Mouse (Mus musculus) myocyte (in vitro differentiated cells): ENCODE data around the gene Luc7l3. TPM values are rescaled to one million over a fixed set of nuclear protein-coding genes. Genes with fewer than 3 reads are reported as not detected.
A peak's percentile ranks its signal among the peaks of the same experiment; 100 is the strongest.

ENCODE experiments used
- H3K27me3 ChIP-seq: one replicate; pipeline ENCODE4 v1.6.1; 2011; ENCODE audit not compliant: control insufficient read depth, insufficient read depth, insufficient read length
- H3K36me3 ChIP-seq: one replicate; pipeline ENCODE4 v1.6.1; 2011; ENCODE audit not compliant: control insufficient read depth, insufficient read depth
- H3K4me2 ChIP-seq: one replicate; pipeline ENCODE4 v1.6.1; 2011; ENCODE audit warnings: low read depth, control low read depth
- H3K4me3 ChIP-seq: one replicate; pipeline ENCODE4 v1.5.1; 2011; ENCODE audit warnings: mild to moderate bottlenecking, control low read depth, moderate library complexity
- H3K79me2 ChIP-seq: one replicate; pipeline ENCODE4 v1.6.1; 2011; ENCODE audit not compliant: control insufficient read depth, insufficient read depth
- H3ac ChIP-seq: one replicate; pipeline ENCODE4 v1.6.1; 2011; ENCODE audit not compliant: control insufficient read depth, insufficient read length
- CEBPB ChIP-seq: IDR thresholded peaks from 2 replicates; pipeline ENCODE4 v1.6.1; 2011; ENCODE audit warnings: mild to moderate bottlenecking, moderate library complexity; ENCODE audit not compliant: poor library complexity, insufficient read depth, severe bottlenecking
- E2F4 ChIP-seq: IDR thresholded peaks from one replicate; pipeline ENCODE4 v1.6.1; 2011; ENCODE audit warnings: mild to moderate bottlenecking, control low read depth, moderate library complexity; ENCODE audit not compliant: insufficient read depth
- MAX ChIP-seq: IDR thresholded peaks from one replicate; pipeline ENCODE4 v1.6.1; 2011; ENCODE audit warnings: low read depth, mild to moderate bottlenecking, control low read depth
- MYOD1 ChIP-seq, 3 experiments: IDR thresholded peaks; one replicate each; pipeline ENCODE4 v1.6.1; 2011; ENCODE audit warnings: control low read depth in 2 of 3, low read depth in 2 of 3, mild to moderate bottlenecking in 2 of 3, moderate library complexity in 1 of 3; ENCODE audit not compliant: insufficient read length in 2 of 3, control insufficient read depth in 1 of 3
- MYOG ChIP-seq, 3 experiments: IDR thresholded peaks; one replicate each; pipeline ENCODE4 v1.6.1; 2011; ENCODE audit warnings: control low read depth in 2 of 3, low read depth in 2 of 3, mild to moderate bottlenecking in 2 of 3; ENCODE audit not compliant: insufficient read length in 2 of 3, control insufficient read depth in 1 of 3, insufficient read depth in 1 of 3
- POLR2A ChIP-seq: IDR thresholded peaks from one replicate; pipeline ENCODE4 v1.6.1; 2011; ENCODE audit warnings: low read depth, mild to moderate bottlenecking, control low read depth, moderate library complexity; ENCODE audit not compliant: insufficient read length
- POLR2AphosphoS2 ChIP-seq: IDR thresholded peaks from one replicate; pipeline ENCODE4 v1.6.1; 2011; ENCODE audit warnings: low read depth, control low read depth; ENCODE audit not compliant: insufficient read length
- REST ChIP-seq: IDR thresholded peaks from one replicate; pipeline ENCODE4 v1.6.1; 2011; ENCODE audit warnings: mild to moderate bottlenecking, control low read depth, moderate library complexity; ENCODE audit not compliant: insufficient read depth, insufficient read length
- SRF ChIP-seq: IDR thresholded peaks from one replicate; pipeline ENCODE4 v1.6.1; 2011; ENCODE audit warnings: low read depth; ENCODE audit not compliant: control insufficient read depth, insufficient read length
- TCF12 ChIP-seq: IDR thresholded peaks from one replicate; pipeline ENCODE4 v1.6.1; 2011; ENCODE audit warnings: mild to moderate bottlenecking, control low read depth; ENCODE audit not compliant: poor library complexity, insufficient read depth, severe bottlenecking
- TCF3 ChIP-seq: IDR thresholded peaks from one replicate; pipeline ENCODE4 v1.6.1; 2011; ENCODE audit warnings: low read depth, control low read depth; ENCODE audit not compliant: insufficient read length
- USF1 ChIP-seq: IDR thresholded peaks from one replicate; pipeline ENCODE4 v1.6.1; 2011; ENCODE audit warnings: low read depth, mild to moderate bottlenecking, control low read depth, moderate library complexity
- polyA plus RNA-seq: library from polyadenylated mRNA; unstranded; fragments of >200 nt; fragmentation: generic; extraction: Trizol; gene quantifications from one replicate; pipeline ENCODE4 v1.2.1, GENCODE M21; 2012; ENCODE audit warnings: missing spikeins

Gene Luc7l3
- polyA plus RNA-seq, 1 experiment: 15.4 TPM

DNA sequence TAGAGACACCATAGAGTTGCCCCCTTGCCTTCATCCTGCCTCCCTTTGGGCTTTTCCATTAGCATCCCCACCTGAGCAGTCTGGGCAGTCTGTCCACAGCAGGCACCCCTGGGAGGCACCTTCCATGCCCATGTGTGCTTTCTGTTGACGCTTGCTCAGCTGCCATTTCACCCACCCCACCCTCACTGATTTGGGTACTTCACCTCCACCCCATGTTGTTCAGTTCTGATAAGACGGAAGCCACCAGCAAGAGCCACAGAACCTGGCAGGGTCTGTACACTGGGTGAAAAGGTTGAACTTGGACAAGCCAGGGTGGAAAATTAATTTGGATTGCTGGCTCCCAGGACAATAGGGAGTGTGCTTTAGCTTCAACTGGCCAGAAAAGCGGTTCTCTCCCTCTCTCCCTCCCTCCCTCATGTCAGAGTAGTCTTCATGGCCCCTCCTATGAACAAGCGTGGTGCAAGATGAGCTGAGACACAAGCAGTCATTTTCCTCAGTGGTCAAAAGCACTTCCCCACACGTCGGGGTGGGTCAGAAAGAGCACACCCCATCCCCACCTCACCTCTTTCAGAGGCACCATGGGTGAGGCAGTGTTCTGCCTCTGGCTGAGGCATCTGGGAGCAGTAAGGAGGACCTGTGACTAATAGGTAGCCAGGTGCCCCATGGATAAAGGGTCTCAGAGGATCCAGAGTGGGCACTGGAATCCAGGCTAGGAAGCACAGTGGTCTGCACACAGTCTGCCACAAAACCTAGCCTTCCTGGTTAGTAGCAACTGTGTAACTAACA is 60.0 kb downstream of the Luc7l3 start:
- Histone ChIP-seq H3K27me3 (no peaks in the 10 kb centered on the region), H3K36me3 (no peaks in the 10 kb centered on the region), H3K79me2 (no peaks in the 10 kb centered on the region), H3K4me3 (no peak overlapping the region), H3ac (no peak overlapping the region), H3K4me2 (no peak overlapping the region)
- TF ChIP-seq REST (no peak), MYOD1 (IDR thresholded peaks at IDR 0.05; ENCODE audit: control insufficient read depth in 1 of 3, insufficient read length in 2 of 3, low read depth in 2 of 3) (no peak), E2F4 (no peak), MAX (no peak), TCF3 (no peak)

DNA sequence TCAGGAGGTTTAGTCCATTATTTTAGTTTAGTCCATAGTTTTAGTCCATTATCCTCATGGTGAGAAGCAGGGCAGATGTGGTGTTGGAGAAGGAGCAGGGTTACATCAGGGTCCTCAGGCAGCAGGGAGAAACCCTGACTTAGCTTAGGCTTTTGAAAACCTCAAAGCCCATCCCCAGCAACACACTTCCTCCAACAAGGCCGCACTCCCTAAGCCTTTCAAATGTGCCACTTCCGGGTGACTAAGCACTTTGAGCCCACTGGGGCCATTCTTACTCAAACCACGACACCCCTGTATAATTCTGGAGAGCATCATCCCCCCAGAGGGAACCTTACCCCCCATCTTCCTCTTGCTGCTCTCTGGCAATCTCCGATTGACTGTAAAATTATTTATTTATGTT is 62.0 kb downstream of the Luc7l3 start:
- H3K79me2 ChIP-seq: no peaks in the 10 kb centered on the region
- no peaks in the 10 kb centered on the region for H3K27me3 ChIP-seq
- no peak overlapping the region for H3K4me3 ChIP-seq
- H3K36me3 ChIP-seq: no peaks in the 10 kb centered on the region
- H3ac ChIP-seq: no peak overlapping the region
- no peak overlapping the region for H3K4me2 ChIP-seq
- TF ChIP-seq MYOD1 (IDR thresholded peaks at IDR 0.05; ENCODE audit: control insufficient read depth in 1 of 3, insufficient read length in 2 of 3, low read depth in 2 of 3): no peak
- no peak for TF ChIP-seq SRF
- TF ChIP-seq POLR2A: no peak
- no peak for TF ChIP-seq REST
- TF ChIP-seq USF1: no peak
- no peak for TF ChIP-seq E2F4
- TF ChIP-seq TCF12: no peak
- TF ChIP-seq TCF3: no peak

DNA sequence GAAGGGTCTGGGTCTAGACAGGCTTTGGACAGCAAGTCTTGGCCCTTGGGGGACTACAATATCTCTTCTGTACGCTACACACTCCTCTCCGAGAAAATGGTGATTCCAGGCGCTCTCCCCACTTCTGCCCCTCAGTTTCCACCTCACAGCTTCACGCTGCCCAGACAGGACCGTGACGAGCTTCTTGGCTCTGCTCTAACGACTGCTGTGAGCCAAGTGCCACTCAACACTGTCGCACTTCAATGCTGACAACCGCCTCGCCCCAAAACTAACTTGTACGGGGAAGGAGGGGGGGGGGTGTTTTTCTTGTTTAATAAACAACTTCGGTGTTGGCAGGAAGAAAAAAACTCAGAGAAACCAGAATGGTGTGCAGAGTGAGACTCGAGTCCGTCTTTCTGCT is 63.8 kb downstream of the Luc7l3 start:
- Histone ChIP-seq H3K27me3 (no peaks in the 10 kb centered on the region), H3ac (no peak overlapping the region), H3K36me3 (no peaks in the 10 kb centered on the region), H3K4me3 (no peak overlapping the region), H3K79me2 (no peaks in the 10 kb centered on the region), H3K4me2 (no peak overlapping the region)
- TF ChIP-seq TCF3: no peak
- no peak for TF ChIP-seq CEBPB
- no peak for TF ChIP-seq USF1
- no peak for TF ChIP-seq MAX
- no peak for TF ChIP-seq MYOD1 (IDR thresholded peaks at IDR 0.05; ENCODE audit: control insufficient read depth in 1 of 3, insufficient read length in 2 of 3, low read depth in 2 of 3)
- no peak for TF ChIP-seq TCF12
- TF ChIP-seq REST: no peak
- TF ChIP-seq POLR2A: no peak
- TF ChIP-seq POLR2AphosphoS2: no peak
- TF ChIP-seq SRF: no peak
- TF ChIP-seq MYOG (IDR thresholded peaks at IDR 0.05; ENCODE audit: control insufficient read depth in 1 of 3, insufficient read depth in 1 of 3, insufficient read length in 2 of 3, low read depth in 2 of 3): no peak
- TF ChIP-seq E2F4: no peak

DNA sequence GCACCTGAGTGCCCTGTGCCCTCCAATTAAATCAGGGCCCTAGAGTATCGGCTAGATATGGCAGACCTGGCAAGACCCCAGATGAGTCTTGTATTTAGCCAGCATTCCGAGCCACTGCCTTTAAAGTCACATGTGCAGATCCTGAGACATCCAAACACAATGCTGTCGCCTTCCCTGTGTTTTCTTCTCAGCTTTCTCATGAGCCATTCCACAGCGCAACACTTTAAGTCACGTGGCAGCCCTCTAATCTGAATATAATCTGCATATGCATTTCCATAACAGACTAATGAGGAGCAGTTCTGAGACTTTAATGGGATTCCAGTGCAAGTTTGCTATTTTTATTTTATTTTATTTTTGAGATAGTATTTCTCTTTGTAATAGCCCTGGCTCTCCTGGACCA is 66.1 kb downstream of the Luc7l3 start:
- no peaks in the 10 kb centered on the region for H3K36me3 ChIP-seq
- no peaks in the 10 kb centered on the region for H3K79me2 ChIP-seq
- no peak overlapping the region for H3K4me3 ChIP-seq
- TF ChIP-seq POLR2A: no peak
- no peak for TF ChIP-seq USF1
- TF ChIP-seq REST: no peak
- no peak for TF ChIP-seq SRF
- no peak for TF ChIP-seq E2F4
- no peak for TF ChIP-seq TCF12
- TF ChIP-seq TCF3: no peak
- no peak for TF ChIP-seq POLR2AphosphoS2
- no peak for TF ChIP-seq CEBPB
- no peak for TF ChIP-seq MYOD1 (IDR thresholded peaks at IDR 0.05; ENCODE audit: control insufficient read depth in 1 of 3, insufficient read length in 2 of 3, low read depth in 2 of 3)
- no peak for TF ChIP-seq MYOG (IDR thresholded peaks at IDR 0.05; ENCODE audit: control insufficient read depth in 1 of 3, insufficient read depth in 1 of 3, insufficient read length in 2 of 3, low read depth in 2 of 3)
- no peak for TF ChIP-seq MAX
- H3K27me3 ChIP-seq: no peaks in the 10 kb centered on the region
- no peak overlapping the region for H3K4me2 ChIP-seq
- no peak overlapping the region for H3ac ChIP-seq

DNA sequence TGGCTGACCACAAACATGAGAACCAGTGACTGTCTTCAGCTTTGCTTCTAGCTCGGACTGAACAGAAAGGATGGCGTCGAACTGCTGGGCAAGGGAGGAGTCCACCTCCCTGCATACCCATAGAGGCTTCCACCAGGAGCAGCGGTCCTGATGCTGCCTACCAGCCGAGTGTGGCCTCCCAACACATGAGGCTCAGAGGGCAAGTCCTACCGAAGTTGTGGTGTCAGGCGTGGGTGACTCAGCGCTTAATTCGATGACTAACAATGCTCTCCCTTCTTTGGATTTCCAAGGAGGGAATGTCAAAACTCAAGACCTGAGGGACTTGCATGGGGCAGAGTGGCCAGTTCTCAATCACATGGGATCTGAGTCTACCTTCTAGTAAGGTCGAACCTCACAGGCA is 68.1 kb downstream of the Luc7l3 start:
- Histone ChIP-seq H3K36me3 (no peaks in the 10 kb centered on the region), H3K4me2 (peak overlapping the region; percentile 51), H3ac (no peak overlapping the region), H3K4me3 (no peak overlapping the region), H3K27me3 (no peaks in the 10 kb centered on the region), H3K79me2 (no peaks in the 10 kb centered on the region)
- no peak for TF ChIP-seq POLR2AphosphoS2
- no peak for TF ChIP-seq MAX
- TF ChIP-seq POLR2A: no peak
- TF ChIP-seq MYOD1 (IDR thresholded peaks at IDR 0.05; ENCODE audit: control insufficient read depth in 1 of 3, insufficient read length in 2 of 3, low read depth in 2 of 3): peak in 1 of 3 experiments; percentile 6
- no peak for TF ChIP-seq MYOG (IDR thresholded peaks at IDR 0.05; ENCODE audit: control insufficient read depth in 1 of 3, insufficient read depth in 1 of 3, insufficient read length in 2 of 3, low read depth in 2 of 3)
